Mouse (Mus musculus): ENCODE data around the gene Fam114a1. TPM values are rescaled to one million over a fixed set of nuclear protein-coding genes. Genes with fewer than 3 reads are reported as not detected.

Gene Fam114a1
- polyA plus RNA-seq, 1 experiment from 2014 or later, result 45.1 TPM

DNA sequence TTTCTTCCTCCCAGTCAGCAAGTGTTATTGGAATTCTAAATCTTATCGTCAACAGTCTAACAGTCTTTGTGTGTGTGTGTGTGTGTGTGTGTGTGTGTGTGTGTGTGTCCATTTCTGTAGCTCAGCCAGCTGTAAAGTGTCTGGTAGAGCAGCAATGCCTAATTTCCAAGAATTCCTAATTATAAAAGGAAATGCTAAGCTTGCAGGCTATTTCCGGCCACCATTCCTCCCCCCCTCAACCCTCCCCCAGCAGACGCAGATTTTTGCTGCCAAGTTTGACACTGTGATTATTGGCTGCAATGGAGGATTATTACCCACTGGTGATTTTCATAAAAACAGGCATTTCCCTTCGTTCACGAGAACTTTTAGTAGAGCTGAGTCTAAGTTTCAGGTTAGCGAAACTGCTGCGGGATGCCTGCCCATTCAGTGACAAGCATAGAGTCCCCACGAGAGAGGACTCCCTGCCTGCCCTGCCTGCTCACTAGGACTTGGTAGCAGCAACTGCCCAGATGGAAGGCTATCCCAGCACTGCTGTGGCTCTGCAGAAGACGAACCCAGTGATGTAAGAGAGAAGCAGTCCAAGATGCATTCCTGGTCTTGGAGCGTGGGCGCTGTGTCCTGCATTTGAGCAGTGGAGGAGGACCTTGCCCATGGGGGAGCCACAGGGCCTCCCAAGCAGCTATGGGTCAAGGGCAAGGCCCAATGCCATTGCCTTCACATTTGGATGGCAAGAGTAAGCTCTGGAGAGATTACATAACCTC lies 69.1 kb downstream of the Fam114a1 start:
- WGBS, result 69% methylated on average over 11 of the region's 11 CpGs
- Histone ChIP-seq H3K36me3 (peaks cover 56% of the 10 kb centered on the region), H3K4me2 (no peak overlapping the region)

DNA sequence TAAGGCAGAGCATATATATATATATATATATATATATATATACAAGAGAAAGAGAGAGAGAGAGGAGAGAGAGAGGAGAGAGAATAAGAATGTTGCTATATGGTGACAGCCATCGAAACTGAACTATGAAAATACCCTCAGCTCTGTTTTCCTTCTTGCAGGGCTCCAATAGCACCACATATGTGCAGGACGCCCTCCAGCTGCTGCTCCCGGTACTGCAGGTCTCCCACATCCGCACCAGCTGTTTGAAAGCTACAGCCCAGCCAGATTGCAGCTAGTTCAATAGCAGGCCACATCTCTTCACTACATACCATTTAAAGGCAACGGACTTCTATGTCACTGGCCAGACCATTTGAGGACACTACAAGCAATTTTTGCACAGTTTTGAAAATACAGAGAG lies 70.6 kb downstream of the Fam114a1 start:
- Histone ChIP-seq H3K9ac (no peak overlapping the region), H3K4me1 (replicated peaks) (0 out of 2 replicates have a peak, but pooled peaks cover 7% of the 10 kb centered on the region), H3K27me3 (replicated peaks) (no peaks in the 10 kb centered on the region), H3K4me2 (no peak overlapping the region), H3K4me3 (no peak overlapping the region), H3K36me3 (peaks cover 46% of the 10 kb centered on the region), H3K9me3 (replicated peaks) (no peaks in the 10 kb centered on the region), H3K27ac (ENCODE audit: poor library complexity, severe bottlenecking) (no peak overlapping the region)
- no peak for ATAC-seq (ENCODE audit: insufficient number of reproducible peaks, low FRiP score)
- WGBS, result 64% methylated on average over 5 of the region's 5 CpGs

More for the DNA sequence above, 69.1 kb downstream of the Fam114a1 start:
- no peak for ATAC-seq (ENCODE audit: insufficient number of reproducible peaks, low FRiP score)
- H3K4me1 ChIP-seq (replicated peaks), result 0 out of 2 replicates have a peak, but pooled peaks cover 7% of the 10 kb centered on the region
- no peak overlapping the region for H3K9ac ChIP-seq
- no peaks in the 10 kb centered on the region for H3K9me3 ChIP-seq (replicated peaks)
- H3K27me3 ChIP-seq (replicated peaks), result no peaks in the 10 kb centered on the region
- H3K27ac ChIP-seq (ENCODE audit: poor library complexity, severe bottlenecking), result 0 out of 2 replicates have a peak overlapping the region, but pooled peaks have one; percentile 2
- H3K4me3 ChIP-seq, result no peak overlapping the region

DNA sequence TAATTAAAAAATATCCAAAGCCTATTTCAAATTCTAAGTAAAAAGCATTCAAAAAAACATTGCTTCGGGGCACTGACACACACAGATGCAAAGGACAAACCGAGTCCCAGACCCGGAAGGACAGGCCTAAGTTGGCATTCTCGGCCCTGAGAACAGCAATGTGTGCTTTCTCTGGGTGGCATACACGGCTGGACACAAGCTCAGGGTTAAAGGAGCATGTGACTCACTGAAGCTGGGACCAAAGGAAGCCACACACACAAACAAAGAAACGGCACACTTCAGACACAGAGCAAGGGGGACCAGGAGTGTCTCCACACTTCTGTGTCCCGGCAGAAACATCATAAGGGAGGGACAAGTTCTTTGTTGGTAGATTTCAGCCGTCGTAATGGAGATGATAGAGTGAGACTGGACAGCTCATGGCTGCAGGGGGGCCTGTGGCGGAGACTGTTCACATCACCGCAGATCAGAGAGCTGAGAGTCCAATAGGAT lies 73.6 kb downstream of the Fam114a1 start:
- 0 out of 2 replicates have a peak, but pooled peaks cover 7% of the 10 kb centered on the region for H3K4me1 ChIP-seq (replicated peaks)
- H3K27ac ChIP-seq (ENCODE audit: poor library complexity, severe bottlenecking), result no peak overlapping the region
- peaks cover 24% of the 10 kb centered on the region for H3K36me3 ChIP-seq
- H3K27me3 ChIP-seq (replicated peaks), result no peaks in the 10 kb centered on the region
- no peak overlapping the region for H3K4me2 ChIP-seq
- H3K4me3 ChIP-seq, result no peak overlapping the region
- WGBS, result 76% methylated on average over 11 of the region's 11 CpGs
- no peak for ATAC-seq (ENCODE audit: insufficient number of reproducible peaks, low FRiP score)
- no peak overlapping the region for H3K9ac ChIP-seq
- H3K9me3 ChIP-seq (replicated peaks), result no peaks in the 10 kb centered on the region

- peaks cover 13% of the 10 kb centered on the region; the same call in 1 of the 2 replicates for H3K36me3 ChIP-seq
- H3K9ac ChIP-seq, result no peak overlapping the region
- no peak overlapping the region for H3K4me2 ChIP-seq
- H3K27me3 ChIP-seq (replicated peaks), result no peaks in the 10 kb centered on the region
- 82% methylated on average over 6 of the region's 6 CpGs for WGBS
- no peaks in the 10 kb centered on the region for H3K4me1 ChIP-seq (replicated peaks)
- no peak overlapping the region for H3K27ac ChIP-seq (ENCODE audit: poor library complexity, severe bottlenecking)
- no peak overlapping the region for H3K4me3 ChIP-seq
- H3K9me3 ChIP-seq (replicated peaks), result peaks cover 3% of the 10 kb centered on the region; the same call in 1 of the 2 replicates
- no peak for ATAC-seq (ENCODE audit: insufficient number of reproducible peaks, low FRiP score)
These were observed 75.9 kb downstream of the Fam114a1 start for GRCm38 (mm10) chr5:65045642-65046370.

GRCm38 (mm10) chr5:65046442-65047284 lies 76.8 kb downstream of the Fam114a1 start:
- H3K36me3 ChIP-seq, result peaks cover 8% of the 10 kb centered on the region; the same call in 1 of the 2 replicates
- no peak overlapping the region for H3K9ac ChIP-seq
- no peak overlapping the region for H3K27ac ChIP-seq (ENCODE audit: poor library complexity, severe bottlenecking)
- H3K4me1 ChIP-seq (replicated peaks), result no peaks in the 10 kb centered on the region
- WGBS, result 63% methylated on average over 12 of the region's 12 CpGs
- no peaks in the 10 kb centered on the region for H3K27me3 ChIP-seq (replicated peaks)
- no peak overlapping the region for H3K4me2 ChIP-seq
- no peak for ATAC-seq (ENCODE audit: insufficient number of reproducible peaks, low FRiP score)
- H3K9me3 ChIP-seq (replicated peaks), result peaks cover 5% of the 10 kb centered on the region; the same call in 1 of the 2 replicates
- H3K4me3 ChIP-seq, result no peak overlapping the region

- ATAC-seq (ENCODE audit: insufficient number of reproducible peaks, low FRiP score), result no peak
- H3K27me3 ChIP-seq (replicated peaks), result no peaks in the 10 kb centered on the region
These were observed 77.5 kb downstream of the Fam114a1 start for GRCm38 (mm10) chr5:65047285-65047855.

DNA sequence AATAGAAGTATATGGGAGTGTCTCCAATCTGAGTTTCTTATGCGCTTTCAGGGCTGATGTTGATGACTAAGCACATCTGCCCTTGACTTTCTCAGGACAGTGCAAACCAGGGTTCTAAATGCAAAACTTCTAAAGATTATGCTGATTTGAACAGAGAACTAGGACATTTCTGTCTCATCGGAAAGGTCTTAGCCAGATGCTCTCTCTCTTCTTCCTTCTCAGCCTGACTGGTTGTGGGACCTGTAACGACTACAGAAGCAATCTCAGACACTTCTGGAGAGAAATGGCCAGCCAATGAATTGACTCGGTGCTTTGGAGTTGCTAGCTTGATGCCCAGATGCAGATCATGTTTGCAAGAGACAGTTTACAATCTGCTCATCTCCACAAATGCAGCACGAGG lies 80.0 kb downstream of the Fam114a1 start:
- Histone ChIP-seq H3K4me2 (no peak overlapping the region), H3K36me3 (no peaks in the 10 kb centered on the region), H3K9ac (no peak overlapping the region), H3K9me3 (replicated peaks) (peaks cover 5% of the 10 kb centered on the region; the same call in 1 of the 2 replicates), H3K27ac (ENCODE audit: poor library complexity, severe bottlenecking) (no peak overlapping the region), H3K4me1 (replicated peaks) (no peaks in the 10 kb centered on the region), H3K4me3 (no peak overlapping the region), H3K27me3 (replicated peaks) (no peaks in the 10 kb centered on the region)
- WGBS, result 79% methylated on average over 5 of the region's 5 CpGs
- ATAC-seq (ENCODE audit: insufficient number of reproducible peaks, low FRiP score), result no peak

More at GRCm38 (mm10) chr5:65047285-65047855, 77.5 kb downstream of the Fam114a1 start:
- Histone ChIP-seq H3K4me1 (replicated peaks) (no peaks in the 10 kb centered on the region), H3K27ac (ENCODE audit: poor library complexity, severe bottlenecking) (no peak overlapping the region), H3K9ac (no peak overlapping the region), H3K9me3 (replicated peaks) (peaks cover 5% of the 10 kb centered on the region; the same call in 1 of the 2 replicates), H3K36me3 (peaks cover 3% of the 10 kb centered on the region; the same call in 1 of the 2 replicates), H3K4me3 (no peak overlapping the region), H3K4me2 (no peak overlapping the region)
- WGBS, result 63% methylated on average over 12 of the region's 12 CpGs

DNA sequence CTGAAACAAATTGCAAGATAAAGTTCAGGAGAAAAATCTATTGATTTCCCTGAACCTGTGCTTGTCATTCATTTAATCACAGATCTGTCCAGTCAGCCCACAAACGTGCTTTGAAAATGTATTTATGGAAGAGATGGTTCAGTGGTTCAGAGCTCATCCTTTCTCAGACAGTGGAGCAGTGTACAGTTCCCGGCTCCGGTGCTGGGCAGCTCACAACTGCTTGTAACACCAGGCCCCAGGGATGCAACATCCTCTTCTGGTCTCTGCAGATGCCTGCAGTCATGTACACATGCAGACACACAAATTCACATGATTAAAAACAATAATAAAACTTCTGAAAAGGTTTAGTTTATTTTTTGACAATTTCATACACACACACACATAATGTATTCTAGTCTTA lies 81.6 kb downstream of the Fam114a1 start:
- no peak for ATAC-seq (ENCODE audit: insufficient number of reproducible peaks, low FRiP score)
- H3K27me3 ChIP-seq (replicated peaks), result no peaks in the 10 kb centered on the region
- no peaks in the 10 kb centered on the region for H3K36me3 ChIP-seq
- no peaks in the 10 kb centered on the region for H3K4me1 ChIP-seq (replicated peaks)
- peaks cover 5% of the 10 kb centered on the region; the same call in 1 of the 2 replicates for H3K9me3 ChIP-seq (replicated peaks)
- no peak overlapping the region for H3K27ac ChIP-seq (ENCODE audit: poor library complexity, severe bottlenecking)
- H3K9ac ChIP-seq, result no peak overlapping the region
- 73% methylated on average over 3 of the region's 3 CpGs for WGBS
- H3K4me2 ChIP-seq, result no peak overlapping the region
- H3K4me3 ChIP-seq, result no peak overlapping the region

- Histone ChIP-seq H3K9me3 (replicated peaks) (no peaks in the 10 kb centered on the region), H3K9ac (no peak overlapping the region), H3K27ac (ENCODE audit: poor library complexity, severe bottlenecking) (no peak overlapping the region; the same call in 1 of the 2 replicates), H3K4me1 (replicated peaks) (no peaks in the 10 kb centered on the region), H3K4me3 (no peak overlapping the region), H3K36me3 (no peaks in the 10 kb centered on the region), H3K4me2 (no peak overlapping the region), H3K27me3 (replicated peaks) (no peaks in the 10 kb centered on the region)
- ATAC-seq (ENCODE audit: insufficient number of reproducible peaks, low FRiP score), result no peak
- WGBS, result 91% methylated on average over 6 of the region's 6 CpGs
These were observed 87.7 kb downstream of the Fam114a1 start for GRCm38 (mm10) chr5:65057596-65057995.

GRCm38 (mm10) chr5:65059806-65060205 lies 89.9 kb downstream of the Fam114a1 start:
- no peak overlapping the region for H3K4me2 ChIP-seq
- H3K36me3 ChIP-seq, result no peaks in the 10 kb centered on the region
- no peaks in the 10 kb centered on the region for H3K9me3 ChIP-seq (replicated peaks)
- H3K9ac ChIP-seq, result no peak overlapping the region
- no peaks in the 10 kb centered on the region for H3K27me3 ChIP-seq (replicated peaks)
- H3K27ac ChIP-seq (ENCODE audit: poor library complexity, severe bottlenecking), result no peak overlapping the region
- no peak overlapping the region for H3K4me3 ChIP-seq
- ATAC-seq (ENCODE audit: insufficient number of reproducible peaks, low FRiP score), result no peak
- H3K4me1 ChIP-seq (replicated peaks), result no peaks in the 10 kb centered on the region
- WGBS, result 76% methylated on average over 2 of the region's 2 CpGs
